Mouse (Mus musculus): Measurements from ENCODE around the gene Hoxb5. TPM values are rescaled to one million over a fixed set of nuclear protein-coding genes. Genes with fewer than 3 reads are reported as not detected.

Gene Hoxb5
- polyA plus RNA-seq, 1 experiment from 2014 or later = 140 TPM

- ATAC-seq (ENCODE audit: low FRiP score, low read depth) = no peak
- WGBS = 4% methylated on average over 4 of the region's 4 CpGs
- peak overlapping the region; percentile 59 for H3K4me2 ChIP-seq
- no peaks in the 10 kb centered on the region for H3K36me3 ChIP-seq
- peaks cover 29% of the 10 kb centered on the region for H3K27me3 ChIP-seq
- peak overlapping the region; percentile 43 for H3K4me3 ChIP-seq
- peak overlapping the region; percentile 96 for H3K27ac ChIP-seq (replicated peaks)
- peaks cover 61% of the 10 kb centered on the region for H3K4me1 ChIP-seq (replicated peaks)
- no peaks in the 10 kb centered on the region for H3K9me3 ChIP-seq
- H3K9ac ChIP-seq = peak overlapping the region; percentile 63
These were observed 39.4 kb downstream of the Hoxb5 start for GRCm38 (mm10) chr11:96342576-96342930.

- Histone ChIP-seq H3K27ac (replicated peaks) (peak overlapping the region; percentile 96), H3K4me3 (peak overlapping the region; percentile 43), H3K36me3 (no peaks in the 10 kb centered on the region), H3K9me3 (no peaks in the 10 kb centered on the region), H3K9ac (peak overlapping the region; percentile 63), H3K27me3 (peaks cover 25% of the 10 kb centered on the region), H3K4me2 (peak overlapping the region; percentile 59), H3K4me1 (replicated peaks) (peaks cover 61% of the 10 kb centered on the region)
- no peak for ATAC-seq (ENCODE audit: low FRiP score, low read depth)
- WGBS = 7% methylated on average over 2 of the region's 2 CpGs
These were observed 40.1 kb downstream of the Hoxb5 start for GRCm38 (mm10) chr11:96343206-96343745.

- ATAC-seq (ENCODE audit: low FRiP score, low read depth) = no peak
- WGBS = 3% methylated on average over 38 of the region's 40 CpGs
- H3K27ac ChIP-seq (replicated peaks) = peak overlapping the region; percentile 96
- H3K4me3 ChIP-seq = peak overlapping the region; percentile 43
- peaks cover 59% of the 10 kb centered on the region for H3K4me1 ChIP-seq (replicated peaks)
- no peaks in the 10 kb centered on the region for H3K36me3 ChIP-seq
- peaks cover 20% of the 10 kb centered on the region for H3K27me3 ChIP-seq
- no peaks in the 10 kb centered on the region for H3K9me3 ChIP-seq
- peak overlapping the region; percentile 59 for H3K4me2 ChIP-seq
- H3K9ac ChIP-seq = peak overlapping the region; percentile 63
These were observed 41.1 kb downstream of the Hoxb5 start for GRCm38 (mm10) chr11:96344061-96344877.

GRCm38 (mm10) chr11:96344878-96345159 is 41.7 kb downstream of the Hoxb5 start:
- ATAC-seq (ENCODE audit: low FRiP score, low read depth) = no peak
- H3K4me3 ChIP-seq = peak overlapping the region; percentile 43
- peak overlapping the region; percentile 59 for H3K4me2 ChIP-seq
- H3K27me3 ChIP-seq = peaks cover 17% of the 10 kb centered on the region
- H3K4me1 ChIP-seq (replicated peaks) = peaks cover 60% of the 10 kb centered on the region
- H3K36me3 ChIP-seq = no peaks in the 10 kb centered on the region
- peak overlapping the region; percentile 96 for H3K27ac ChIP-seq (replicated peaks)
- no peaks in the 10 kb centered on the region for H3K9me3 ChIP-seq
- peak overlapping the region; percentile 63 for H3K9ac ChIP-seq
- 8% methylated on average over 6 of the region's 6 CpGs for WGBS

GRCm38 (mm10) chr11:96345220-96345892 is 42.2 kb downstream of the Hoxb5 start:
- H3K4me1 ChIP-seq (replicated peaks) = peaks cover 60% of the 10 kb centered on the region
- peak overlapping the region; percentile 43 for H3K4me3 ChIP-seq
- H3K27ac ChIP-seq (replicated peaks) = peak overlapping the region; percentile 96
- H3K9ac ChIP-seq = peak overlapping the region; percentile 63
- WGBS = 1% methylated on average over 39 of the region's 56 CpGs
- no peaks in the 10 kb centered on the region for H3K36me3 ChIP-seq
- peak overlapping the region; percentile 59 for H3K4me2 ChIP-seq
- H3K9me3 ChIP-seq = no peaks in the 10 kb centered on the region
- H3K27me3 ChIP-seq = peaks cover 17% of the 10 kb centered on the region
- ATAC-seq (ENCODE audit: low FRiP score, low read depth) = no peak

- Histone ChIP-seq H3K4me2 (peak overlapping the region; percentile 59), H3K9ac (peak overlapping the region; percentile 63), H3K4me1 (replicated peaks) (peaks cover 65% of the 10 kb centered on the region), H3K27me3 (peaks cover 21% of the 10 kb centered on the region), H3K9me3 (no peaks in the 10 kb centered on the region), H3K27ac (replicated peaks) (peak overlapping the region; percentile 96), H3K36me3 (no peaks in the 10 kb centered on the region), H3K4me3 (peak overlapping the region; percentile 43)
- ATAC-seq (ENCODE audit: low FRiP score, low read depth) = peak; percentile 39; the same call in 1 of the 2 replicates
- 2% methylated on average over 43 of the region's 45 CpGs for WGBS
These were observed 43.0 kb downstream of the Hoxb5 start for GRCm38 (mm10) chr11:96345893-96346806.

- no peak for ATAC-seq (ENCODE audit: low FRiP score, low read depth)
- Histone ChIP-seq H3K4me1 (replicated peaks) (peaks cover 65% of the 10 kb centered on the region), H3K36me3 (no peaks in the 10 kb centered on the region), H3K4me2 (peak overlapping the region; percentile 59), H3K9me3 (no peaks in the 10 kb centered on the region), H3K9ac (no peak overlapping the region), H3K27ac (replicated peaks) (peak overlapping the region; percentile 96), H3K4me3 (peak overlapping the region; percentile 43; the same call in 1 of the 2 replicates), H3K27me3 (peaks cover 21% of the 10 kb centered on the region)
- 15% methylated on average over 5 of the region's 5 CpGs for WGBS
These were observed 43.9 kb downstream of the Hoxb5 start for GRCm38 (mm10) chr11:96346916-96347520.

GRCm38 (mm10) chr11:96347717-96348116 is 44.6 kb downstream of the Hoxb5 start:
- no peak overlapping the region for H3K4me3 ChIP-seq
- no peaks in the 10 kb centered on the region for H3K9me3 ChIP-seq
- WGBS = 10% methylated on average over 4 of the region's 4 CpGs
- H3K4me2 ChIP-seq = peak overlapping the region; percentile 60
- peaks cover 65% of the 10 kb centered on the region for H3K4me1 ChIP-seq (replicated peaks)
- no peaks in the 10 kb centered on the region for H3K36me3 ChIP-seq
- no peak for ATAC-seq (ENCODE audit: low FRiP score, low read depth)
- H3K27me3 ChIP-seq = peaks cover 21% of the 10 kb centered on the region
- H3K9ac ChIP-seq = peak overlapping the region; percentile 30; the same call in 1 of the 2 replicates
- H3K27ac ChIP-seq (replicated peaks) = peak overlapping the region; percentile 97

GRCm38 (mm10) chr11:96348141-96348928 is 45.2 kb downstream of the Hoxb5 start:
- H3K27ac ChIP-seq (replicated peaks) = peak overlapping the region; percentile 97
- no peaks in the 10 kb centered on the region for H3K36me3 ChIP-seq
- H3K4me2 ChIP-seq = peak overlapping the region; percentile 60
- WGBS = 4% methylated on average over 21 of the region's 21 CpGs
- ATAC-seq (ENCODE audit: low FRiP score, low read depth) = no peak
- no peaks in the 10 kb centered on the region for H3K9me3 ChIP-seq
- peaks cover 21% of the 10 kb centered on the region for H3K27me3 ChIP-seq
- H3K4me1 ChIP-seq (replicated peaks) = peaks cover 62% of the 10 kb centered on the region
- H3K9ac ChIP-seq = peak overlapping the region; percentile 30
- H3K4me3 ChIP-seq = peak overlapping the region; percentile 19; the same call in 1 of the 2 replicates

GRCm38 (mm10) chr11:96348988-96349387 is 45.9 kb downstream of the Hoxb5 start:
- H3K4me1 ChIP-seq (replicated peaks) = peaks cover 58% of the 10 kb centered on the region
- ATAC-seq (ENCODE audit: low FRiP score, low read depth) = no peak
- H3K27ac ChIP-seq (replicated peaks) = peak overlapping the region; percentile 97
- H3K9me3 ChIP-seq = no peaks in the 10 kb centered on the region
- H3K27me3 ChIP-seq = peaks cover 18% of the 10 kb centered on the region
- peak overlapping the region; percentile 60 for H3K4me2 ChIP-seq
- H3K9ac ChIP-seq = 0 out of 2 replicates have a peak overlapping the region, but pooled peaks have one; percentile 30
- H3K4me3 ChIP-seq = 0 out of 2 replicates have a peak overlapping the region, but pooled peaks have one; percentile 1
- WGBS = 14% methylated on average over 3 of the region's 3 CpGs
- H3K36me3 ChIP-seq = no peaks in the 10 kb centered on the region
